Mouse (Mus musculus): ENCODE results near the gene Slc6a4.
"Not testable (repeated sequence)": the region's sequence is repeated elsewhere in the genome, so short reads cannot be mapped to it uniquely, and the experiment has no call there.

The Slc6a4 gene

DNA sequence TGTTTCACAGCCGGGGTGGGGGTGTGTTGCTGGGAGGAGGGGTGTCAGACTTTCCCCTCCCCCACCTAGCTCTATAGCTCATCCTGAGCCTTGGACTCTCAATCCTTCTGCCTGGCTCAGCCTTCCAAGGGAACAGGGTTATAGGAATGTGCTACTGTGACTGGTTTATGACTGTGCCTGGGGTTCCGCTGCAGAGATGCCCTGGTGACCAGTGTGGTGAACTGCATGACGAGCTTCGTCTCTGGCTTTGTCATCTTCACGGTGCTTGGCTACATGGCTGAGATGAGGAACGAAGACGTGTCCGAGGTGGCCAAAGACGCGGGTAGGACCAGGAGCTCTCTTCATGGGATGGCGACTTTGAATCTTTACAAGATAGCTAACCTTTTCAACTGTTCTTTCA is 19.6 kb downstream of the Slc6a4 start:
- DNase-seq (ENCODE audit: low read depth, low spot score), result no peak

DNA sequence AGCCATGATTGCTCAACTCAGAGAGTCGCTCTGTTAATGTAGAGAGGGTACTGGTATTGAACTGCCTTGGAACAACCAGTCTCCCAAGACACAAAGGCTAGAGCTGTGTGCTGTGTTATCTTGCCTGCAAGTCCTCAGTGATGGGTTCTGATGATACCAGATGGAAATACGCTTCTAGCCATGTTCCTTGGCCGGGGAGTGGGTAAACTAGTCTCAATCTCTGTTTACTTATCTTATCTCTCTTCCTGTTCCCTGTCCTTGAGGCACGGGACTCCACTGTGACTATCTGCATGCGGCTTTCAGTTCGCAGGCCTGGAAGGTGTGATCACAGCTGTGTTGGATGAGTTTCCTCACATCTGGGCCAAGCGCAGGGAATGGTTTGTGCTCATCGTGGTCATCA is 21.1 kb downstream of the Slc6a4 start:
- no peak for DNase-seq (ENCODE audit: low read depth, low spot score)

DNA sequence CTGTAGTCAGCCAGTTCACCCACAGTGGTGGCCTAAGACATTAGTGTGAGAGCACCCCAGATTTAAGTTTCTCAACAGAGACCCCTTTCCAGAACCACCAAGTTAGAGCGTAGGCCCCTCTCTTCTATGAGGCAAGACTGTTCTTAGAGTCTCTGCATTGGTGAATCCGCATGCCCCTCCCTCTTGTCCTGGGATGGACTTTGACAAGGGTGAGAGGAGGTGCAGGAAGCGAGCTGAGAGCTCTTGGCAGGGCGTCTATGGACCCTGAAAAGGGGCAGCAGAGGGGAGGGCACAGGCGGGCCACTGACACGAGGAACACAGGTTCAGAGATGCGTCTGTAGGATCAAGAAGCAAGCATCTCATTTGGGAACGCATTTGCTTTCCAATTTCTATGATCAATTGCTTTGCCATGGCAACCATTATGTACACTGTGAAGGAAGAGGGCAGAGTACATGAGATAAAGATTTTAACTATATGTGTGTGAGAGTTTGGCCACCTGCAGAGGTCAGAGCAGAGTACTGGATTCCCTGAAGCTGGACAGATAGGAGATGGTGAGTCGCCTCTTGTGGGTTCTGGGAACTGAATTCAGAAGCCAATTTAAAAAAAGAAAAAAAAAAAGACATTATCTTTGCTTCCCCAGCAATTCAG is 23.5 kb downstream of the Slc6a4 start:
- no peak for DNase-seq (ENCODE audit: low read depth, low spot score)

DNA sequence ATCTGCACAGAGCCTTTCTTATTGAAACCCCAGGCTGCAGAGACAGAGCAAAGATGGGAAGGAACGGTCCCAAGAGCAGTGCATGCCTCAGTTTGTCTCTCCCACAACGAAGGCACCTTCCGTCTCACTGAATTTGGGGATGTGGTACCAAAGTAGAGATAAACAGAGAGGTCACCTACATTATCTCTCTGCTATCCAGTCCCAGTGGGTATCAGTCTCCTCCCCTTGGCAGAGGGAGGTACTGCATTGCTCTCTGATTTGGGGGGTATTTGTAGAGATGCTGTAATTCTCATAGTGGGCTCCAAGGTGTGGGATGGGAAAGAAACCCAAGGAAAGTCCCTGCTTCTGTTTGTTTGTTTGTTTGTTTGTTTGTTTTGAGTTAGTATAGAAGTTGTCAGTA is 28.2 kb downstream of the Slc6a4 start:
- DNase-seq (ENCODE audit: low read depth, low spot score), result no peak

DNA sequence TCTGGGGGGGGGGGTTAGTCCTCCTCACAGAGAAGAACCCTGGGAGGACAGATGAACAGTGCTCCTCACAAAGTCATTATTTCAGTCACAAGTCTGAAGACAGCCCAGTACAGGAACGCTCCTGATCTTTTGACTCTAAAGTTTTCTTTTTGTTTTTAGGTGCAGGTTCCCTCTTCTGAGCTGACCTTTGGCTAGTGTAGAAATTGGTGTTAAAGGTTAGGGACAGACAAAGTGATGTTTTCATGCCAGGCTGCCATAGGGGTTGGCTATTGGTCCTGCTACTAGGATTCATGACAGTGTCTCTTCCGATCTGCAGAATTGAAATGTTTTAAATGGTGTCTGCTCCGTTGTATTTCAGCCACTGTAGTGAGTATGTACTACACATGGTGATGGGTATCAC is 29.8 kb downstream of the Slc6a4 start:
- no peak for DNase-seq (ENCODE audit: low read depth, low spot score)

DNA sequence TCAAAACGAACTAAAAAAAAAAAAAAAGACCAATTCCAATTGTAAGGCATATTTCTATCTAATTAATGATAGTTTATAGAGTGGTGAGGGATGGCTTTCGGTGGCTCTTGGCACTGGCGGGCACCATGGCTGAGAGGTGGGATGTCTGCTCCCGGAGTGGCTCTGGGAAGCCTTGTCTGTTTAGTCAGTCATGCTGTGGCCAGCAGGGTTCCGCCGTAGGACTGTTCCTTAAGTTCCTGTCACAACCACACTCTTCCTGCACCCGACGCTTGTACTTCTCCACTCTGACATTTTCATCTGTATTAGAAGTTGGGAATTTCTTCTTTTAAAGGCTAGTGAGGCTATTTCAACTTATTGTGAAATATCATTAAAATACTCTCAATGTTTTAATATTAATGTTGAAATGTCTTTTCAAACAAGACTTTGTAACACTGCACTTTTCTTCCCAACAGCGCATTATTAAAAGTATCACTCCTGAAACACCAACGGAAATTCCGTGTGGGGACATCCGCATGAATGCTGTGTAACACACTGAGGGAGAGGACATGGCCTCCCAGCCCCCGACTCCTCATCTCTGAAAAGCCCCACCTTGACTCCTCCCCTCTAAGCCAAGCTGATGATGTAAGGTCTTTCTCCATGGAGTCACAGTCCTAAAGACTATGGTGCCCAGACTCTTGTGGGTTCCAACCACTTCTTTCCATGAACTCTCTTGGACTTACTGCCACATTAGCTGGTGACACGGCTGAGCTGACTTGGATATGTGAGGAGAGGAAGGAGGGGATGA is 32.9 kb downstream of the Slc6a4 start:
- no peak for DNase-seq (ENCODE audit: low read depth, low spot score)

DNA sequence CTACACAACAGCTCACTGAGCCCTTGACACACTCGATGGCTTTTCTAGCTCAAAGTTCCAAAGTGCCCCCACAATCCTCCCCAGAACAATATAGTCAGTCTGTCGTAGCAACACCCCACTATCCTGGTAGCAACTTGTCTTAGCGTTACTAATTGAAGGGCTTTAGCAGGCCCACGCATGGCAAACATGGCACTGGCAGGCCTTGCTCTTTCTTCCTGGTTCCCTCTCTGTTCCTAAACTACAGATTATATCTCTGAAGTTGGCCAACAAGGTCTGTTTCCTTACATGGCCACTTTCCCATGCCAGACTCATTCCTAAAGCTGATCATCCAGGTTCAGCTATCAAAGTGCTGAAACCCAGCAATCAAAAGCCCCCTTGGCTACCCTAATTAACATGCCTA is 43.5 kb downstream of the Slc6a4 start:
- DNase-seq (ENCODE audit: low read depth, low spot score), result no peak

DNA sequence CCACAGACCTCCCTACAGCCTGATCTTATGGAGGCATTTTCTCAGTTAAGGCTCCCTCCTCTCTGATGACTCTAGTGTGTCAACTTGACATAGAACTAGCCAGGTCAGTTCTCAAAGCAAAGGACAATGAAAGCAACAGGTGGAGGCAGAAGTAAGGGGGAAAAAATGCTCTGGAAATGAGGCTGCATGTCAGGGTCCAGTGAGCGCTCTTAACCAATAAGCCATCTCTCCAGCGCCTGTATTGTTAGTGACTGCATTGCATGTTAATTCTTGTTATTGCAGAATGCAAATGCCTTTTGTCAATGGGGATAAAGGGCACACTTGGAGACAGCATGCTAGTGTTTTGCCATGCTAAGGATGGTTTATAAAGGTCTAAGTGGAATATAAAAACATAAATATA is 44.4 kb downstream of the Slc6a4 start:
- no peak for DNase-seq (ENCODE audit: low read depth, low spot score)

DNA sequence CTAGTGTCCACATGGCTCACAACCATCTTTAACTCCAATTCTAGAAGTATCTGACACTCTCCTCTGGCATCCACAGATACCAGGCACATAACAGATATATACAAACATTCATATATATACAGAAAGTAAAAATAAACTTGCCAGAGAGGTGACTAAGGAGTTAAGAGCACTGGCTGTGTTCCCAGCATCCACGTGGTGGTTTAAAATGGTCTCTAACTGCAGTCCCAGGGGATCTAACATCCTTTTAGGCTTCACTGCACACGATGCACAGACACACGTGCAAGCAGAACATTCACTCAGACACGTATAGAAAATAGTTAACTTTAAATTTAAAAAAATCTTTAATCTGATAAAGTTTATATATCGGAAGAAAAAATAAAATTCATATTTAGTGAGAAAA is 63.5 kb downstream of the Slc6a4 start:
- no peak for DNase-seq (ENCODE audit: low read depth, low spot score)

DNA sequence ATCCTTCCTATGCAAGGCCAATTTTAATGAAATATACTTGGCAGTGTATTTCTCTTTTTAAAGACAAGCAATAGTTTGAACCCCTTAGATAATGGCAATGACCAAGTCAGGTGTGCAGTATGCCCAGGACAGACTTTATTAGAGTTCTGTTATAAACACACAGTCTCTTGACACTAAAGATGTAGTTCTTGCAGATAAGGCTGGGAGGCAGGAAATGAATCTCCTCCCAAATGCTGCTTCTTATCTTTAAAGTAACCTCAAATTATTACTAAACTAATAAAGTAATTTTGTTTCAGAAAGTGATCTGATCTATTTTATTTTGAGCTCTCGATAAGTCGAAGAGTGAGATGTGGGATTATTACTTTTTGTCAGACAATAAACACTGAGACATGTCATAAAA is 65.0 kb downstream of the Slc6a4 start:
- DNase-seq (ENCODE audit: low read depth, low spot score), result no peak

DNA sequence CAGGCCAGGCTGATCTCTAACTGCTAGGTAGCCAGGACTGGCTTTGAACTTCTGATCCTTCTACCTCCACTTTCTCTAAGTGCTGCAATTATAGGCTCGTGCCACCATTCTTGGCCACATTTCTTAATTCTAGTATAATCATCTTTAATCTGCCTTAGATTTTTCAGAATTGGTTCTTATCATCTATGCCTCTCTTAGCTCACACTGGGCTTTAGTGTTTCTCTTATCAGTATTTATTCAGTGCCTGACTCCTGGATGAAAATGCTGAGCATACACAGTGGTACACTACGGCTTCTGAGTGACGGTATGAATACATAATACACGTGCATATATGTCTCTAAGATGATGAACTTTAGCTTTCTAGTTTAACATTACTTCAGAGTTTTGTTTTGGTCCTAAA is 70.4 kb downstream of the Slc6a4 start:
- no peak for DNase-seq (ENCODE audit: low read depth, low spot score)

DNA sequence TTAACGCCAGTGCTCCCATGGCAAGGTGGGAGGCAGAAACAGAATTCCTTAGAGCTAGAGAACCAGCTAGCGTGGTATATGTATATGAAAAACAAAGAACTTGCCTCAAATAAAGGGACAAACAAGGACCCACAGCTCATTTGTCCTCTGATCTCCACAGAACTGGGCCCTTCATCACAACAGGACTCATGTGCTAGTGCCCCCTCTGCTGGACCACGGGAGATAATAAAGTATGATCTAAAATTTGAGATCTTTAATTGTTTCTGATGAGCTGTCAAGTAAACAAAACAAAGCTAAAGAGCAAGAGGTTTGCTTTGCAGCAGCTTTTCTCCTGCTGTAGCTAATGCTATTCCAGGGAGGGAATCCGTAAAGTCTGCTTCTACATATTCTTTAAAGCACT is 72.3 kb downstream of the Slc6a4 start:
- DNase-seq (ENCODE audit: low read depth, low spot score), result no peak

DNA sequence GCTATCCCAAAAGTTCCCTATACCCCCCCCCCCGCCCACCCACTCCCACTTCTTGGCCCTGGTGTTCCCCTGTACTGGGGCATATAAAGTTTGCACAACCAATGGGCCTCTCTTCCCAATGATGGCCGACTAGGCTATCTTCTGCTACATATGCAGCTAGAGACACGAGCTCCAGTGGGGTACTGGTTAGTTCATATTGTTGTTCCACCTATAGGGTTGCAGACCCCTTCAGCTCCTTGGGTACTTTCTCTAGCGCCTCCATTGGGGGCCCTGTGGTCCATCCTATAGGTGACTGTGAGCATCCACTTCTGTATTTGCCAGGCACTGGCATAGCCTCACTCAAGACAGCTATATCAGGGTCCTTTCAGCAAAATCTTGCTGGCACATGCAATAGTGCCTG is 78.9 kb downstream of the Slc6a4 start:
- not testable (repeated sequence) for DNase-seq (ENCODE audit: low read depth, low spot score)

DNA sequence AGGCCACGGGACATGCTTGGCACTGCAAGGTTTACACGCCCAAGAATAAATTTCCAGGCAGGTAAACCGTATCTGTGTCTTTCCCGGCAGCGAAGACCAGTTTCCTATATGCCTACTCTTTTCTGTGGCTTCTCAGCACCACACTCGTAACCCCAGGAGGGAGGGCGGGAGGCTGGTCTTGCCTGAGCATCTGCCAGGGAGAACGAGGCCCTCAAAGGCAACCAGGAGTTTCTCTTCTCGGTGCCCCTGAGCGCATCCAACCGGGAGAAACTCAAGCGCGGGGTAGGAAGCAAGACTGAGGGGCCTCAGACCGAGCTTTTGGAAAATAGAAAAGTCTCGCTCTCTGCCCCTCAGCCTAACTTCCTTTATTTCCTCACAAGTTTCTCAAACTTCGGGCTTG is 79.4 kb downstream of the Slc6a4 start:
- DNase-seq (ENCODE audit: low read depth, low spot score), result no peak

DNA sequence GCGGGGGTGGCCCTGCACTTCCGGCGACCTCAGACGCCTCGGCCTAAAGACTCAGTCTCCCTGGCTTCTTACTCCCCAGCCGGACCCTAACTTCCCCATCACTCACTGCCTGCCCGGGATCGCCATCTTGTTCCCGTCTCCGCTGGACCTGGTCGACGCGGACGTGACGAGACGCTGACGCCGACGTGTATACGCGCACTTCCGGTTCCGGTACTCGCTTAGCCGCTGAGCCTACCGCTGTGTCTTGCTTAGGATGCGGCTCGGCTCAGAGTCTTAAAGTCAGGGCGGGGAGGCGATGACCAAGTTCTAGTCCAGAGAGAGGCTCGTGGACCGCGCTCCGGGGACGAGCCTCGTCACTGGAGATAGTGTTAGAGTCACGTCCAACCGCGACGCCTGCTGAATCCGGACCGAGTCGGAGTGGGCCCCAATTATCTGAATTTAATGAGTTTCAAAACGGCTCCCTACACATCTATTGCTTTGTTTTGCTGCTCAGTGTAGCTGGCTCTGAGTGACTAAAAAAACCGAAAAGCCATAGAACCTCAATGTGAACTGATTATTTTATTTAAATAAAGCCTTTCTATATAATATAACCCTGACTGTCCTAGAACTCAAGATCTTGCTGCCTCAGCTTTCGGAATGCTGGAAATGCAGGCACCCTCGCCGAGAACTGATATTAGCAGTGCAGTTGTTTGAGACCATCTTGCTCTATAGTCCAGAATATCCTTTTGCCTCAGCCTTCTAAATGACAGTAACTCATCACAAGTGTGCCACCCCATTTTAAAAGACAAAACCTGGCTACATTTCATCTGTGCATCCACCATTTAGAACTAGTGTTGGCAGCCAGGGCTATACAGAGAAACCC is 80.1 kb downstream of the Slc6a4 start, which contains the start of gene Nsrp1:
Nsrp1 (minus strand) TSS at position 163 of the 862 bp plus-strand sequence.
- DNase-seq (ENCODE audit: low read depth, low spot score), result peak; percentile 92

DNA sequence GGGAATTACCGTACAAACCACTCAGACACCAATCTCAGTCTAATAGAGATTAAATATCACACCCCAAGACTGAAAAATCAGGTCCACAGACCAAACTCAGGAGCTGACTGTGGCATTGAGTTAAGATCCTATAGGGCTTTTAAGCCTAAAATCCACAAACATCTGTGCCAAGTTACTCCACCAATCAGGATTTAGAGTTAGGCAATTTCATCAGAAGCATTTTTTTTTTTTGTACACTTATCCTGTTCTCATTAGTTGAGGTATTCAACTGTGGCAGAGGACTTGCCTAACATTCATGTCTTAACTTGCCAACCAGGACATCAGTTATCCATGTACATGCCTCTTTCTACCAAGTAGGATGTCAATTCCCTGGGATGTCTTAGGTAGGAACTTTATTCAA is 81.0 kb downstream of the Slc6a4 start:
- DNase-seq (ENCODE audit: low read depth, low spot score), result no peak

All from telencephalon, adult 2 months (tissue).